Mouse (Mus musculus) kidney, postnatal 0 days (tissue): ENCODE results near the gene Impad1. TPM values are rescaled to one million over a fixed set of nuclear protein-coding genes. Genes with fewer than 3 reads are reported as not detected.

Experiments used
- ATAC-seq: fragments of 200-750 bp; cut with Nextera tagmentation; replicated peaks from 2 replicates; pipeline ENCODE4 v1.8.0; 2017; ENCODE audit warnings: low read depth, moderate number of reproducible peaks, moderate TSS enrichment, moderate library complexity; ENCODE audit not compliant: low FRiP score
- DNase-seq: peaks from one replicate; pipeline ENCODE4 v3.0.0-alpha.2; 2016; ENCODE audit warnings: low spot score
- H3K27ac ChIP-seq: fragments of 300-500 bp; sonication (generic); 2 replicates; pipeline ENCODE4 v1.5.1; 2014; ENCODE audit warnings: mild to moderate bottlenecking
- H3K27me3 ChIP-seq: fragments of 300-500 bp; sonication (generic); 2 replicates; pipeline ENCODE4 v1.6.1; 2014; ENCODE audit warnings: low read length, mixed read lengths; ENCODE audit not compliant: insufficient read depth
- H3K36me3 ChIP-seq: fragments of 300-500 bp; sonication (generic); 2 replicates; pipeline ENCODE4 v1.6.1; 2014; ENCODE audit warnings: low read length, mixed read lengths; ENCODE audit not compliant: insufficient read depth
- H3K4me1 ChIP-seq: fragments of 300-500 bp; sonication (generic); replicated peaks from 2 replicates; pipeline ENCODE4 v1.6.1; 2014; ENCODE audit warnings: antibody characterized with exemption, low read length, mixed read lengths; ENCODE audit not compliant: insufficient read depth
- H3K4me2 ChIP-seq: fragments of 300-500 bp; sonication (generic); 2 replicates; pipeline ENCODE4 v1.6.1; 2014; ENCODE audit warnings: mild to moderate bottlenecking, low read length, moderate library complexity, mixed read lengths
- H3K4me3 ChIP-seq: fragments of 300-500 bp; sonication (generic); replicated peaks from 2 replicates; pipeline ENCODE4 v1.5.1; 2014; ENCODE audit warnings: low read depth, low read length
- H3K9ac ChIP-seq: fragments of 300-500 bp; sonication (generic); 2 replicates; pipeline ENCODE4 v1.6.1; 2014; ENCODE audit warnings: low read depth, low read length
- H3K9me3 ChIP-seq: fragments of 300-500 bp; sonication (generic); replicated peaks from 2 replicates; pipeline ENCODE4 v1.6.1; 2016; ENCODE audit warnings: low read length, inconsistent platforms, mixed read lengths
- CTCF ChIP-seq: IDR thresholded peaks from 2 replicates; pipeline ENCODE4 v1.5.1; 2016; ENCODE audit warnings: antibody characterized with exemption, low read depth, mild to moderate bottlenecking, moderate library complexity
- WGBS: fragments of 180-500 bp; shearing (Covaris S2); extraction: QIAGEN DNeasy Blood & Tissue Kit; methylation state at CpG from one replicate; pipeline ENCODE4 v1.1.7; 2014; 5-methylcytosine and 5-hydroxymethylcytosine counted together
- polyA plus RNA-seq: library from polyadenylated mRNA; unstranded; fragments of >200 nt; fragmentation: Nextera tagmentation; extraction: Ambion mirVana; gene quantifications from 2 replicates; pipeline ENCODE4 v1.2.1, GENCODE M21; 2015

The Impad1 gene
- polyA plus RNA-seq, 1 experiment from 2014 or later, result 42.0 TPM

DNA sequence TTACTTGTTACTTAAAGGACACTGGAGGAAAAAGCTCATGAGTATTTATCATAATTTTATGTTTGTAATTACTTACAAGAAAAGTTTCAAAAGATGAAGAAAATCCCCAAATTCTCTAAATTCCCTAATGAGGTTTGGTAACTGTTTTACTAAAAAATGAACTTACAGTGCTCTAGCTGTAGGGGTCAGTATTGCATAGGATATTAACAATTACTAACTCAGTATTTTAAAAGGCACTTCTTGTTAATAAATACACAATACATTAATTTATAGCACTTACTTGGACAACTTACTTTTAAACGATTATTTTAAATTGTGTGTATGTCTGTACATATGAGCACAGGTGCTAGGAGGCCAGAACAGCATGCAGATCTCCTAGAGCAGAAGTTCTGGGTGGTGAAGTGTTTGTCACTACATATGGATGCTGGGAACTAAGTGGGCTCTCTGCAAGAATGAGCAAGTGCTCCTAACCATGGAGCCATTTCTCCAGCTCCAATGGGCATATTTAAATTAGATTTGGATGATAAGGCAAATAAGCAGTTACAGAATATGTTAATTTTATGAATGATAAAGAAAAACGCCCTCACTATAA is 21.5 kb downstream of the Impad1 start:
- Histone ChIP-seq H3K27ac (no peak overlapping the region), H3K4me1 (no peaks in the 10 kb centered on the region), H3K36me3 (peaks cover 25% of the 10 kb centered on the region), H3K27me3 (no peaks in the 10 kb centered on the region), H3K4me2 (no peak overlapping the region), H3K4me3 (no peak overlapping the region), H3K9me3 (no peaks in the 10 kb centered on the region), H3K9ac (no peak overlapping the region)
- WGBS, result 55% methylated on average over 2 of the region's 2 CpGs
- DNase-seq, result peak; percentile 81
- ATAC-seq, result no peak
- peak; percentile 78 for TF ChIP-seq CTCF

DNA sequence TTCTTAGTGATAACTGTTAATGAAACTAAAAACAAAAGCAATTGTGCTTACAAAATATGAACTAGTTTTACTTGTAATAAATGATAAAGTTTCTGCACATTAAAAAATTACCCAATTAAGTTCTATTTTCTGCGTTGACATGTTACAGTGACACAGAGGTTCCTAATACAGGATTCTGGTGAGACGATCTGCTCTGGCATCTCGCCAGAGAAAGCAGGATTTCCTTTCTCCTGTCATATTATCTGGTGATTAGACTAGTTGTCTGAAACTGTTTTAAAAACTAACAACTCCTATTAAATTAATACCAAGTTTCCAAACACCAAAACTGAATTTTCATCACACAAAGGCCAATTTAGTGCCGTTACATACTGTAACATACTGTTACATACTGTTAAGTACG is 27.3 kb downstream of the Impad1 start:
- TF ChIP-seq CTCF, result no peak
- no peak overlapping the region for H3K4me2 ChIP-seq
- no peak overlapping the region for H3K4me3 ChIP-seq
- no peak overlapping the region for H3K27ac ChIP-seq
- no peaks in the 10 kb centered on the region for H3K9me3 ChIP-seq
- no peaks in the 10 kb centered on the region for H3K4me1 ChIP-seq
- DNase-seq (peak; percentile 10), ATAC-seq (no peak)
- H3K36me3 ChIP-seq, result peaks cover 15% of the 10 kb centered on the region
- 72% methylated on average over 5 of the region's 5 CpGs for WGBS
- no peaks in the 10 kb centered on the region for H3K27me3 ChIP-seq
- H3K9ac ChIP-seq, result no peak overlapping the region

DNA sequence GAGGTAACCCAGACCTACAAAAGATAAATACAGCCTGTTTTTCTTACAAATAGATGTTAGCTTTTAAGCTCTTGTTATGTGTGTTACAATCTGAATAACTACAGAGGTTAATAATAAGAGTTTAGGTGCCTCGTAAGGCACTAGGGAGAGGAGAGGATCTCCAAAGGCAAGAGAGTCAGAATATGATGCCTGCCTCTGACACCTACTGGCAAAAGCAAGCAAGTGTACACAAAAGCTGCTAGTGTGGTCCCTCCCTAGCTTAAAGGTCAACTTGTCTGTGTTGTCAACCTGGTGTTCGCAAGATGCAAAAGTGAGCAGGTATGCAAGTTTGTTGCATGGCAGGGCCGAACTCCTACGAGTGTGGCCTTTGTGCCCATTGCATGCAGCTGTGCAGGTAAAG is 34.8 kb downstream of the Impad1 start:
- H3K27me3 ChIP-seq, result no peaks in the 10 kb centered on the region
- WGBS, result 89% methylated on average over 4 of the region's 4 CpGs
- H3K4me3 ChIP-seq, result no peak overlapping the region
- no peaks in the 10 kb centered on the region for H3K9me3 ChIP-seq
- H3K4me1 ChIP-seq, result no peaks in the 10 kb centered on the region
- DNase-seq (no peak), ATAC-seq (no peak)
- TF ChIP-seq CTCF, result peak; percentile 46; the same call in 1 of the 2 replicates
- H3K36me3 ChIP-seq, result no peaks in the 10 kb centered on the region
- no peak overlapping the region for H3K4me2 ChIP-seq
- H3K27ac ChIP-seq, result no peak overlapping the region
- H3K9ac ChIP-seq, result no peak overlapping the region

DNA sequence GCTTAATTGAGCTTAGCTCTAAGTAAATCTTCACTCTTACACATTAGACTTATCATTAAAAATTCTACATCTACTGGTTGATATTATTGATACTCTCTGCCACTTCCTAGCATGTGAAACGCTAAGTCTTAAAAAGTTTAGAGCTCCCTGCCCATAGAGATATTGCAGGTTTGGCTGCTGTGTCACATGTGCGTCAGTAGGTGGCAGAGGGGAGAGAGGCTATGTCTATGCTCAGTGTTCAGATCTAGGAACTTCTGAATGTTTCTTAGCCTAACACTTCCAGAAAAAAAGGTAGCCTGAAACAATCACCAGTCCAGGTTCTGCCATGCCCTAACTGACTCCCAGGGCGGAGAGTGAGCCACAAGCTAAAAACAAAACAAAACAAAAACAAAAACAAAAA is 63.7 kb downstream of the Impad1 start:
- H3K36me3 ChIP-seq, result no peaks in the 10 kb centered on the region
- TF ChIP-seq CTCF, result peak; percentile 65
- H3K4me2 ChIP-seq, result no peak overlapping the region
- 55% methylated on average over 3 of the region's 3 CpGs for WGBS
- H3K27ac ChIP-seq, result no peak overlapping the region
- H3K9me3 ChIP-seq, result no peaks in the 10 kb centered on the region
- H3K4me1 ChIP-seq, result no peaks in the 10 kb centered on the region
- DNase-seq (peak; percentile 27), ATAC-seq (no peak)
- no peak overlapping the region for H3K4me3 ChIP-seq
- no peak overlapping the region for H3K9ac ChIP-seq
- no peaks in the 10 kb centered on the region for H3K27me3 ChIP-seq

DNA sequence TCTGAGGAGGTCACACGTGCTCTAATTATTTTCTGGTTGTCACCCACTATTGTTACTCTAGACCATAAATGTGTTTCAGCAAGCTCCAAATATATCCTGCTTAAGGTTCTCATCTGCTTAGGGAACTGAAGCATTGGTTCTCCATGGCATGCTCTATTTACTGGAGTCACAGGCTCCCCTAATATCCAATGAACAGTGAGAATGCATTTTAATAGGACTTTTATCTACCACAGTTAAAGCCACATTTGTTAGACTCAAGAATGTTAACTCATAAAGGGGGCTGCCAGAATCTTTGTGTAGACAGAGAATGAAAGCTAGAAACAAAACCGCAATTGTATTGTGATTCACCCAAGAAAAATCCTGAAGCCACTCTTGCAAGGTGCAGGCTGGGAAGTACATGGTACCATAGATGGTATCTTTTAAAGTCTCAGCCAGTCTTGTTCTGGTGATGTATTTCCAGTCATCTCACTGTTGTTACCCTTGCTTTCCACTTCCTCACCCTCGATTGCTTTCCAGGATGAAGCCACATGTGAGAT is 66.8 kb downstream of the Impad1 start:
- whole genome bisulfite sequencing, result 80% methylated on average over 3 of the region's 3 CpGs
- H3K36me3 ChIP-seq, result no peaks in the 10 kb centered on the region

DNA sequence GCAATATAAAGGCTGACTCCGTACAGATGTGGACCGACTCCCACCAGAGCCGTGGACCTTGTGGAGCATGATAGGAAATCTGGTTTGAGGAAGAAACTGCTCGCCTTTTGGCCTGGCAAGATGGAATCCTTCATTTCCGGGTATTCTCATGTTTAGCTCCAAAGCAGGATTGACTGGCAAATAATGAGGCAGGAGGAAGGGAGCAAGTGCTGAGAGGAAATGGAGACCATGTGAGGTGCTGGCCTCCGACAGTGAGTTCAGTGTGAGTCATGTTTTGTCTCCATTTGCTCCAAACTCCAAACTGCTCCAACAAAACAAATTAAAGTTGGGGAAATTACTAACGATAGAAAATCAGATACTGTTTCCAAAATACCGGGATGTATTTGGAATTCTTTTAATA is 69.3 kb downstream of the Impad1 start:
- H3K27ac ChIP-seq, result no peak overlapping the region
- ATAC-seq (no peak), DNase-seq (no peak)
- no peaks in the 10 kb centered on the region for H3K27me3 ChIP-seq
- H3K4me2 ChIP-seq, result no peak overlapping the region
- H3K36me3 ChIP-seq, result no peaks in the 10 kb centered on the region
- no peaks in the 10 kb centered on the region for H3K9me3 ChIP-seq
- no peak overlapping the region for H3K9ac ChIP-seq
- no peak for TF ChIP-seq CTCF
- no peak overlapping the region for H3K4me3 ChIP-seq
- H3K4me1 ChIP-seq, result no peaks in the 10 kb centered on the region
- WGBS, result 64% methylated on average over 8 of the region's 8 CpGs

More for the DNA sequence above, 66.8 kb downstream of the Impad1 start:
- no peak for TF ChIP-seq CTCF
- H3K4me2 ChIP-seq, result no peak overlapping the region
- H3K9ac ChIP-seq, result no peak overlapping the region
- H3K4me1 ChIP-seq, result no peaks in the 10 kb centered on the region
- H3K4me3 ChIP-seq, result no peak overlapping the region
- no peak for ATAC-seq
- no peak overlapping the region for H3K27ac ChIP-seq
- DNase-seq, result no peak
- no peaks in the 10 kb centered on the region for H3K9me3 ChIP-seq
- no peaks in the 10 kb centered on the region for H3K27me3 ChIP-seq

DNA sequence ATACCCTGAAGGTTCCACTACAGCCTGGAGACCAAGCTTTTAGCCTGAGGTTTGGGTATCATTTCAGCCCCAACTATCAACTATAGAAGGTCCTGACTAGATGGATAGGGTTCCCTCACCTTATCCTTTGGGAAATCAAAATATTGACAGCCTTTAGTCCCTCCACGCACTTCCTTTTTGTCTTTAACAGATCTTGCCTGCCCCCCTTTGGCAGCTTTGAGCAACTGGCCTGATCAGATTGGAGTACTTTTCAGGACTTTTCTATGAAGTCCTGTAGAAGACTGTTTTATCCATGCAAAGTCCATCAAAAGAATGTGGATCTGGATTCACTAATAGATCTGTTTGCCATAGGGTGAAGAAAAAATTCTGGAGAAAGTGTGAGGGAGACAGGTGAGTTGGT is 71.1 kb downstream of the Impad1 start:
- no peak for DNase-seq
- WGBS, result 53% methylated on average over 1 of the region's 1 CpGs
- no peak for ATAC-seq

More for the DNA sequence above, 71.1 kb downstream of the Impad1 start:
- H3K4me1 ChIP-seq, result no peaks in the 10 kb centered on the region
- H3K4me2 ChIP-seq, result no peak overlapping the region
- no peak overlapping the region for H3K4me3 ChIP-seq
- H3K27me3 ChIP-seq, result no peaks in the 10 kb centered on the region
- TF ChIP-seq CTCF, result peak; percentile 44; the same call in 1 of the 2 replicates
- no peaks in the 10 kb centered on the region for H3K9me3 ChIP-seq
- H3K36me3 ChIP-seq, result no peaks in the 10 kb centered on the region
- H3K27ac ChIP-seq, result no peak overlapping the region
- H3K9ac ChIP-seq, result no peak overlapping the region
